Mouse (Mus musculus) G1E (cell line): Measurements from ENCODE around the gene Nhlrc3.

Source experiments
- CTCF ChIP-seq: IDR thresholded peaks from 2 replicates; pipeline ENCODE4 v1.5.1; 2012; ENCODE audit warnings: low read depth, low read length, inconsistent platforms, mixed read lengths
- GATA1 ChIP-seq: IDR thresholded peaks from 2 replicates; pipeline ENCODE4 v1.6.1; 2012; ENCODE audit warnings: borderline replicate concordance, low read length, inconsistent platforms, mixed read lengths
- GATA2 ChIP-seq: IDR thresholded peaks from 2 replicates; pipeline ENCODE4 v1.6.1; 2012; ENCODE audit warnings: low read depth, low read length, inconsistent platforms, borderline replicate concordance

- TF ChIP-seq CTCF (no peak), GATA2 (no peak), GATA1 (no peak)
Measured at GRCm38 (mm10) chr3:53464146-53464698, 1.1 kb upstream of the Nhlrc3 start.
